Mouse (Mus musculus) olfactory bulb, adult 2 months (tissue): ENCODE results near the gene Dpm2.

Experiments
- CTCF ChIP-seq: fragments of 200-500 bp; IDR thresholded peaks from 2 replicates; pipeline ENCODE4 v1.5.1; 2012; ENCODE audit warnings: low read depth, mild to moderate bottlenecking, low read length, moderate library complexity; ENCODE audit not compliant: insufficient read depth
- POLR2A ChIP-seq: fragments of 200-500 bp; IDR thresholded peaks from 2 replicates; pipeline ENCODE4 v1.6.1; 2012; ENCODE audit warnings: mild to moderate bottlenecking, low read depth, low read length, moderate library complexity; ENCODE audit not compliant: insufficient read depth

GRCm38 (mm10) chr2:32586871-32587351 lies 16.3 kb downstream of the Dpm2 start, which contains the start of gene St6galnac4:
- TF ChIP-seq POLR2A, result peak; percentile 63
- TF ChIP-seq CTCF, result no peak
